Mouse (Mus musculus): ENCODE measurements at regions not wholly inside any gene's neighbourhood (a gene's known extent, or its start where the extent isn't known, plus 50 kb on each side); places are given as distances from the start of the nearest gene placed in this dataset.

- H3K4me2 ChIP-seq, result no peak overlapping the region
- no peak overlapping the region for H3K27ac ChIP-seq
- no peaks in the 10 kb centered on the region for H3K27me3 ChIP-seq
- ATAC-seq (ENCODE audit: borderline replicate concordance, extremely low read depth, low FRiP score, low TSS enrichment), result no peak
- no peaks in the 10 kb centered on the region for H3K9me3 ChIP-seq
- H3K4me3 ChIP-seq, result no peak overlapping the region
- H3K9ac ChIP-seq, result no peak overlapping the region
- H3K36me3 ChIP-seq, result no peaks in the 10 kb centered on the region
- no peaks in the 10 kb centered on the region for H3K4me1 ChIP-seq
- WGBS, result 29% methylated on average over 2 of the region's 2 CpGs
Measured at GRCm38 (mm10) chr4:153567329-153567973, 84.8 kb upstream of the Ajap1 start.

- H3K27ac ChIP-seq, result no peak overlapping the region
- no peak overlapping the region for H3K4me3 ChIP-seq
- H3K4me2 ChIP-seq, result no peak overlapping the region
- WGBS, result 40% methylated on average over 9 of the region's 9 CpGs
- no peak for ATAC-seq (ENCODE audit: borderline replicate concordance, extremely low read depth, low FRiP score, low TSS enrichment)
- no peaks in the 10 kb centered on the region for H3K9me3 ChIP-seq
- H3K36me3 ChIP-seq, result no peaks in the 10 kb centered on the region
- no peaks in the 10 kb centered on the region for H3K4me1 ChIP-seq
- no peaks in the 10 kb centered on the region for H3K27me3 ChIP-seq
- no peak overlapping the region for H3K9ac ChIP-seq
Measured at GRCm38 (mm10) chr4:153573180-153573769, 90.7 kb upstream of the Ajap1 start.

GRCm38 (mm10) chr4:153593291-153593690 is 110.7 kb upstream of the Ajap1 start:
- Histone ChIP-seq H3K27ac (no peak overlapping the region), H3K27me3 (no peaks in the 10 kb centered on the region), H3K9ac (no peak overlapping the region), H3K4me2 (no peak overlapping the region), H3K4me3 (no peak overlapping the region), H3K36me3 (no peaks in the 10 kb centered on the region), H3K9me3 (no peaks in the 10 kb centered on the region), H3K4me1 (no peaks in the 10 kb centered on the region)
- ATAC-seq (ENCODE audit: borderline replicate concordance, extremely low read depth, low FRiP score, low TSS enrichment), result no peak
- 32% methylated on average over 11 of the region's 11 CpGs for WGBS

- H3K36me3 ChIP-seq, result no peaks in the 10 kb centered on the region
- ATAC-seq (ENCODE audit: borderline replicate concordance, extremely low read depth, low FRiP score, low TSS enrichment), result 0 out of 2 replicates have a peak, but pooled peaks have one; percentile 8
- no peaks in the 10 kb centered on the region for H3K27me3 ChIP-seq
- H3K4me1 ChIP-seq, result no peaks in the 10 kb centered on the region
- no peak overlapping the region for H3K4me3 ChIP-seq
- WGBS, result 36% methylated on average over 11 of the region's 11 CpGs
- no peak overlapping the region for H3K27ac ChIP-seq
- H3K9me3 ChIP-seq, result no peaks in the 10 kb centered on the region
- H3K9ac ChIP-seq, result no peak overlapping the region
- no peak overlapping the region for H3K4me2 ChIP-seq
Measured at GRCm38 (mm10) chr4:153599794-153600370, 117.3 kb upstream of the Ajap1 start.

- H3K27ac ChIP-seq, result no peak overlapping the region
- H3K4me3 ChIP-seq, result no peak overlapping the region
- ATAC-seq (ENCODE audit: borderline replicate concordance, extremely low read depth, low FRiP score, low TSS enrichment), result no peak
- no peaks in the 10 kb centered on the region for H3K27me3 ChIP-seq
- H3K4me2 ChIP-seq, result no peak overlapping the region
- H3K4me1 ChIP-seq, result no peaks in the 10 kb centered on the region
- 77% methylated on average over 4 of the region's 4 CpGs for WGBS
- H3K36me3 ChIP-seq, result no peaks in the 10 kb centered on the region
- H3K9ac ChIP-seq, result no peak overlapping the region
- no peaks in the 10 kb centered on the region; the same call in 1 of the 2 replicates for H3K9me3 ChIP-seq
Measured at GRCm38 (mm10) chr4:153602496-153602895, 119.9 kb upstream of the Ajap1 start.

GRCm38 (mm10) chr4:153603056-153603840 is 120.6 kb upstream of the Ajap1 start:
- no peak for ATAC-seq (ENCODE audit: borderline replicate concordance, extremely low read depth, low FRiP score, low TSS enrichment)
- no peak overlapping the region for H3K27ac ChIP-seq
- no peak overlapping the region for H3K4me2 ChIP-seq
- H3K36me3 ChIP-seq, result no peaks in the 10 kb centered on the region
- no peak overlapping the region for H3K4me3 ChIP-seq
- H3K4me1 ChIP-seq, result no peaks in the 10 kb centered on the region
- WGBS, result 66% methylated on average over 11 of the region's 11 CpGs
- no peaks in the 10 kb centered on the region for H3K27me3 ChIP-seq
- H3K9me3 ChIP-seq, result no peaks in the 10 kb centered on the region; the same call in 1 of the 2 replicates
- H3K9ac ChIP-seq, result no peak overlapping the region

GRCm38 (mm10) chr4:153603936-153604335 is 121.3 kb upstream of the Ajap1 start:
- no peak overlapping the region for H3K9ac ChIP-seq
- H3K36me3 ChIP-seq, result no peaks in the 10 kb centered on the region
- ATAC-seq (ENCODE audit: borderline replicate concordance, extremely low read depth, low FRiP score, low TSS enrichment), result no peak
- no peak overlapping the region for H3K4me2 ChIP-seq
- H3K9me3 ChIP-seq, result no peaks in the 10 kb centered on the region; the same call in 1 of the 2 replicates
- 71% methylated on average over 7 of the region's 7 CpGs for WGBS
- H3K27ac ChIP-seq, result no peak overlapping the region
- no peak overlapping the region for H3K4me3 ChIP-seq
- H3K4me1 ChIP-seq, result no peaks in the 10 kb centered on the region
- no peaks in the 10 kb centered on the region for H3K27me3 ChIP-seq

GRCm38 (mm10) chr4:153604695-153605485 is 122.3 kb upstream of the Ajap1 start:
- 87% methylated on average over 16 of the region's 16 CpGs for WGBS
- no peak for ATAC-seq (ENCODE audit: borderline replicate concordance, extremely low read depth, low FRiP score, low TSS enrichment)
- Histone ChIP-seq H3K36me3 (no peaks in the 10 kb centered on the region), H3K27ac (no peak overlapping the region), H3K4me3 (no peak overlapping the region), H3K4me2 (no peak overlapping the region), H3K4me1 (no peaks in the 10 kb centered on the region), H3K27me3 (no peaks in the 10 kb centered on the region), H3K9me3 (no peaks in the 10 kb centered on the region; the same call in 1 of the 2 replicates), H3K9ac (no peak overlapping the region)

- no peak overlapping the region for H3K4me2 ChIP-seq
- no peak overlapping the region for H3K9ac ChIP-seq
- ATAC-seq (ENCODE audit: borderline replicate concordance, extremely low read depth, low FRiP score, low TSS enrichment), result no peak
- H3K4me3 ChIP-seq, result no peak overlapping the region
- H3K4me1 ChIP-seq, result no peaks in the 10 kb centered on the region
- no peak overlapping the region for H3K27ac ChIP-seq
- H3K9me3 ChIP-seq, result no peaks in the 10 kb centered on the region
- H3K36me3 ChIP-seq, result no peaks in the 10 kb centered on the region
- no peaks in the 10 kb centered on the region for H3K27me3 ChIP-seq
- WGBS, result 61% methylated on average over 8 of the region's 8 CpGs
Measured at GRCm38 (mm10) chr4:153616058-153616457, 133.4 kb upstream of the Ajap1 start.

- no peak for ATAC-seq (ENCODE audit: borderline replicate concordance, extremely low read depth, low FRiP score, low TSS enrichment)
- 66% methylated on average over 6 of the region's 6 CpGs for WGBS
Measured at GRCm38 (mm10) chr4:153616938-153617337, 134.3 kb upstream of the Ajap1 start.

GRCm38 (mm10) chr4:153620871-153621270 is 138.3 kb upstream of the Ajap1 start:
- ATAC-seq (ENCODE audit: borderline replicate concordance, extremely low read depth, low FRiP score, low TSS enrichment), result no peak
- WGBS, result 70% methylated on average over 5 of the region's 5 CpGs
- no peaks in the 10 kb centered on the region for H3K27me3 ChIP-seq
- H3K36me3 ChIP-seq, result no peaks in the 10 kb centered on the region
- no peak overlapping the region for H3K4me3 ChIP-seq
- no peak overlapping the region for H3K4me2 ChIP-seq
- no peak overlapping the region for H3K9ac ChIP-seq
- no peaks in the 10 kb centered on the region for H3K4me1 ChIP-seq
- H3K27ac ChIP-seq, result no peak overlapping the region
- no peaks in the 10 kb centered on the region for H3K9me3 ChIP-seq

More at GRCm38 (mm10) chr4:153616938-153617337, 134.3 kb upstream of the Ajap1 start:
- no peaks in the 10 kb centered on the region for H3K36me3 ChIP-seq
- H3K9me3 ChIP-seq, result no peaks in the 10 kb centered on the region
- no peaks in the 10 kb centered on the region for H3K4me1 ChIP-seq
- H3K27ac ChIP-seq, result no peak overlapping the region
- H3K27me3 ChIP-seq, result no peaks in the 10 kb centered on the region
- no peak overlapping the region for H3K4me2 ChIP-seq
- H3K9ac ChIP-seq, result no peak overlapping the region
- no peak overlapping the region for H3K4me3 ChIP-seq
